Mouse (Mus musculus) cerebellum, adult 2 months (tissue): Measurements from ENCODE around the gene Muc1.

ENCODE experiments used
- CTCF ChIP-seq: fragments of 200-500 bp; IDR thresholded peaks from 2 replicates; pipeline ENCODE4 v1.5.1; 2011; ENCODE audit warnings: low read depth, mild to moderate bottlenecking, control low read depth, low read length, moderate library complexity, borderline replicate concordance; ENCODE audit not compliant: insufficient read depth
- POLR2A ChIP-seq: fragments of 200-500 bp; IDR thresholded peaks from 2 replicates; pipeline ENCODE4 v1.6.1; 2011; ENCODE audit warnings: low read length, control low read depth, borderline replicate concordance; ENCODE audit not compliant: insufficient read depth

- no peak for TF ChIP-seq POLR2A
- no peak for TF ChIP-seq CTCF
Observed at GRCm38 (mm10) chr3:89225321-89225815, 3.5 kb upstream of the Muc1 start.
